Mouse (Mus musculus): Measurements from ENCODE around the gene Mcf2l. TPM values are rescaled to one million over a fixed set of nuclear protein-coding genes. Genes with fewer than 3 reads are reported as not detected.

Mcf2l gene
- polyA plus RNA-seq, 1 experiment from 2014 or later: 16.8 TPM

DNA sequence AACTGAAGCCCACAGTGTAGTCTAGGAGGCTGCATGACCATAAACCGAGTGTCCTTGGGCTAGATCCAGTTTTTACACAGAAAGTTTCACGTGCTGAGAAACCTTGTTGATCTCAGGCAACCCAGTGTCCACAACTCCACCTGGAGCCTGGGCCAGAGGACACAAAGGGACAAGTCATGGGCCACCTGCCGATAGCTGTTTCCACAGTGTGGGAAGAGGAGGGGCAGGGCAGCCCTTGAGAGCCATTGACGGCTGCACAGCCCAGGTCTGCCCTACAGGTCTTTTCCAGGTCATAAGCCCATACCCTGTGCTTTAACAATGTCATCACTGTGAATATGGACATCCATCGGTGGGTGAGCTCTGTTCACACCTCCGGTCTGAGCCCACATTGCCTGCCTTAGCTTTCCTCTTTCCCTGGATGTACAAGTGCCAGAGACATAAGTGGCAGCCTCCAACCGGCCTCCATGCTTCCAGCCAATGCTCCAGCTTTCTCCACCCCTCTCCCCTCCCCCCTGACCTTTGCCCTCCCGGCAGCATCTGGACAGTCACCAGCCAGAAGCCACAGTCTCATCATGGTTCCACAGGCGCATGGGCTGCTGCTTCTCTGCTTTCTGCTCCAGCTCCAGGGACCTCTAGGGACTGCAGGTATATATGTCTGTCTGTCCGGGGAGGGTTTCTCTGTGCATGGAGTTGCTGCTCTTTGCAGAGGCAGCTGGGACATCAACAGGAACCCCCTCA lies 152.1 kb downstream of the Mcf2l start, which contains the start of gene F7:
TSS of gene F7 (plus strand) at position 548 of the 738 bp plus-strand sequence.
- 47% methylated on average over 10 of the region's 10 CpGs for WGBS
- no peak within 1 kb of the TSS for H3K4me2 ChIP-seq (replicated peaks; ENCODE audit: low read depth, low read length)
- DNase-seq (ENCODE audit: low spot score) (no peak), ATAC-seq (peak; percentile 40)
- no peak within 1 kb of the TSS for H3K9ac ChIP-seq (replicated peaks; ENCODE audit: low read depth)
- no peaks in the 10 kb centered on the region for H3K9me3 ChIP-seq (ENCODE audit: low read length)
- H3K27ac ChIP-seq (ENCODE audit: low read length): no peak within 1 kb of the TSS
- no peaks in the 10 kb centered on the region for H3K27me3 ChIP-seq (replicated peaks; ENCODE audit: insufficient read depth, low read length)
- H3K36me3 ChIP-seq (ENCODE audit: insufficient read depth, low read length): no peaks in the 10 kb centered on the region
- no peak within 1 kb of the TSS for H3K4me3 ChIP-seq (ENCODE audit: low read depth, low read length)
- no peaks in the 10 kb centered on the region; the same call in 1 of the 2 replicates for H3K4me1 ChIP-seq (ENCODE audit: insufficient read depth, low read depth, low read length)
- TF ChIP-seq EP300 (IDR thresholded peaks at IDR 0.05): no peak
- TF ChIP-seq CTCF (IDR thresholded peaks at IDR 0.05): no peak

DNA sequence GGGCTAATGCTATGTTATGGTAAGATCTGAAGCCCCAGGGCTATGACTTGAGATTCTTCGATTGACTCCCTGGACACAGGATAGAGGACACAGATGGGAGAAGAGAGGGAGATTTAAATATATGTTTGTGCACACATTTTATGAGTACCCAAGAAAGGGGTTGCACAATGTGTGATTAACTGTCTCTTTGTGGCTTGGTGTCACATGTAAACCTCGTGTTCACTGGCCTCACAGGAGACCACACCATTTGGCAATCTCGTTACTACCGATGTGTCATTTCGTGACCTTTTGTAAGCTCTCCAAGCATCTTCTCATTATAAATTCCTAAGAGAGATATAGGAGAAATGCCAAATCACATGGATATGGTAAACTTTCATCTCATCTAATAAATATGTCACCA lies 154.0 kb downstream of the Mcf2l start:
- H3K4me3 ChIP-seq (ENCODE audit: low read depth, low read length): no peak overlapping the region
- no peaks in the 10 kb centered on the region for H3K9me3 ChIP-seq (ENCODE audit: low read length)
- TF ChIP-seq CTCF (IDR thresholded peaks at IDR 0.05) (no peak), EP300 (IDR thresholded peaks at IDR 0.05) (no peak)
- no peak overlapping the region for H3K9ac ChIP-seq (replicated peaks; ENCODE audit: low read depth)
- H3K4me2 ChIP-seq (replicated peaks; ENCODE audit: low read depth, low read length): no peak overlapping the region
- no peaks in the 10 kb centered on the region for H3K36me3 ChIP-seq (ENCODE audit: insufficient read depth, low read length)
- WGBS: 76% methylated on average over 5 of the region's 5 CpGs
- DNase-seq (ENCODE audit: low spot score) (no peak), ATAC-seq (no peak)
- no peak overlapping the region for H3K27ac ChIP-seq (ENCODE audit: low read length)
- H3K4me1 ChIP-seq (ENCODE audit: insufficient read depth, low read depth, low read length): no peaks in the 10 kb centered on the region; the same call in 1 of the 2 replicates
- no peaks in the 10 kb centered on the region for H3K27me3 ChIP-seq (replicated peaks; ENCODE audit: insufficient read depth, low read length)

DNA sequence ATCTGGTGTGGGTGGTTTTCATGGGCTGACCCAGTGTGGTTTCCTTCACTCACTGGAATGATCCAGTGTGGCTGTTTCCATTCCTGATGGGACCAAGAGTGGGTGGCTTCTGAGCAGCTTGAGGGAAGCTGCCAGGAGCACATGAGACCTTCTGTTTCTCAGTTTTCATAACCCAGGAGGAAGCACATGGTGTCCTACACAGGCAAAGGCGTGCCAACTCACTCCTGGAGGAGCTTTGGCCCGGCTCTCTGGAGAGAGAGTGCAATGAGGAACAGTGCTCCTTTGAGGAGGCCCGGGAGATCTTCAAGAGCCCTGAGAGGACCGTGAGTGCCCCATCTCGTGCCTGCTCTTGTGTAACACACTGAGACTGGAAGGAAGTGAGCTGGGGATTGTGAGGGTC lies 154.9 kb downstream of the Mcf2l start:
- H3K27ac ChIP-seq (ENCODE audit: low read length): peak overlapping the region; percentile 47
- peak; percentile 87 for DNase-seq (ENCODE audit: low spot score)
- H3K27me3 ChIP-seq (replicated peaks; ENCODE audit: insufficient read depth, low read length): no peaks in the 10 kb centered on the region
- 34% methylated on average over 5 of the region's 5 CpGs for WGBS
- no peaks in the 10 kb centered on the region for H3K9me3 ChIP-seq (ENCODE audit: low read length)
- H3K9ac ChIP-seq (replicated peaks; ENCODE audit: low read depth): no peak overlapping the region
- H3K36me3 ChIP-seq (ENCODE audit: insufficient read depth, low read length): no peaks in the 10 kb centered on the region
- no peak for TF ChIP-seq CTCF (IDR thresholded peaks at IDR 0.05)
- TF ChIP-seq EP300 (IDR thresholded peaks at IDR 0.05): peak; percentile 79
- ATAC-seq: peak; percentile 89
- no peak overlapping the region for H3K4me2 ChIP-seq (replicated peaks; ENCODE audit: low read depth, low read length)
- H3K4me3 ChIP-seq (ENCODE audit: low read depth, low read length): no peak overlapping the region
- H3K4me1 ChIP-seq (ENCODE audit: insufficient read depth, low read depth, low read length): no peaks in the 10 kb centered on the region; the same call in 1 of the 2 replicates

DNA sequence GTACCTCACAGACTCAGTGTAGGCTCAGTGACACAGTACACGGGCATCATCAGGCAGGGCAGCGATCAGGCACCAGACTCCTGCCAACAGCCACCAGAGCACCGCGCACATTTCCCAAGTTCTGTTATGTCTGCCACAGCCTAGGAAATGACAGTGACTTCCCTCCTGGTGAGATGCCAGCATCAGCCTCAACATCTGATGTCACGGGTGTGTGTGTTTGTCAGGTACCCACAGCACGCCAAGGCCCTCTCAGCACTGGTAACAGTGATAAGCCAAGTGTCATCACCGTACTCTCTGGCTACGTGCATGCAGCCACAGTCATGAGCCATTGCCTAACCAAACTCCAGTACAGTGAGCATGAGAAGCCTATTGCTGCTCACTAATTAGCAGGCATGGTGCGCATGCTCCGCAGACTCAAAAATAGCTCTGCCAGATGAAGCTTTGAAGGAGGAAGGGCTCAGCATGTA lies 162.8 kb downstream of the Mcf2l start:
- 73% methylated on average over 10 of the region's 10 CpGs for WGBS
- peak; percentile 34 for ATAC-seq
- no peak for DNase-seq (ENCODE audit: low spot score)
- no peak for TF ChIP-seq EP300 (IDR thresholded peaks at IDR 0.05)
- no peak for TF ChIP-seq CTCF (IDR thresholded peaks at IDR 0.05)
- Histone ChIP-seq H3K4me2 (replicated peaks; ENCODE audit: low read depth, low read length) (no peak overlapping the region), H3K27ac (ENCODE audit: low read length) (no peak overlapping the region), H3K9me3 (ENCODE audit: low read length) (no peaks in the 10 kb centered on the region), H3K36me3 (ENCODE audit: insufficient read depth, low read length) (no peaks in the 10 kb centered on the region), H3K9ac (replicated peaks; ENCODE audit: low read depth) (no peak overlapping the region), H3K27me3 (replicated peaks; ENCODE audit: insufficient read depth, low read length) (no peaks in the 10 kb centered on the region), H3K4me3 (ENCODE audit: low read depth, low read length) (no peak overlapping the region), H3K4me1 (ENCODE audit: insufficient read depth, low read depth, low read length) (no peaks in the 10 kb centered on the region)

DNA sequence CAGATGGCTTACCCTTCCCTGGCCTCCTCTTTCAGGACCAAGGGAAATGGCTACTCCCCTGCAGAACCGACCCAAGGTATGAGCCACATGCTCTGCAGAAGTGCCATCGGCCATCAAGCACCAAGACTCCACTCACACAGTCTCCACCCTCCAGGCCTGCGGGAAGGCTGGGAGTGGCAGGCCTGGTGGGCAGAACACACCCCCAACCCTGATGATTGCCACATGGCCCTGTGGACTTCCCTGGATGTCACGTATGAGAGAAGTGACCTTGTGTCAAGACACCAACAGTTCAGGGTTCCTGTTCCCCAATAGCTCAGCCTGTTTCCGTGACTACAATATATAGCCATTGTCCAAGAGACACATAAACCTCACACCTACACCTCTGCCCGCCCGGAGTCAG lies 163.4 kb downstream of the Mcf2l start, which contains the start of gene F10:
TSS of gene F10 (plus strand) at position 294 of the 400 bp plus-strand sequence.
- Histone ChIP-seq H3K4me1 (ENCODE audit: insufficient read depth, low read depth, low read length) (no peaks in the 10 kb centered on the region), H3K36me3 (ENCODE audit: insufficient read depth, low read length) (no peaks in the 10 kb centered on the region), H3K27me3 (replicated peaks; ENCODE audit: insufficient read depth, low read length) (no peaks in the 10 kb centered on the region), H3K4me3 (ENCODE audit: low read depth, low read length) (no peak within 1 kb of the TSS), H3K9me3 (ENCODE audit: low read length) (no peaks in the 10 kb centered on the region), H3K9ac (replicated peaks; ENCODE audit: low read depth) (no peak within 1 kb of the TSS), H3K27ac (ENCODE audit: low read length) (no peak within 1 kb of the TSS), H3K4me2 (replicated peaks; ENCODE audit: low read depth, low read length) (no peak within 1 kb of the TSS)
- DNase-seq (ENCODE audit: low spot score) (peak; percentile 37), ATAC-seq (peak; percentile 67)
- 54% methylated on average over 7 of the region's 7 CpGs for WGBS
- TF ChIP-seq CTCF (IDR thresholded peaks at IDR 0.05) (no peak), EP300 (IDR thresholded peaks at IDR 0.05) (no peak)

DNA sequence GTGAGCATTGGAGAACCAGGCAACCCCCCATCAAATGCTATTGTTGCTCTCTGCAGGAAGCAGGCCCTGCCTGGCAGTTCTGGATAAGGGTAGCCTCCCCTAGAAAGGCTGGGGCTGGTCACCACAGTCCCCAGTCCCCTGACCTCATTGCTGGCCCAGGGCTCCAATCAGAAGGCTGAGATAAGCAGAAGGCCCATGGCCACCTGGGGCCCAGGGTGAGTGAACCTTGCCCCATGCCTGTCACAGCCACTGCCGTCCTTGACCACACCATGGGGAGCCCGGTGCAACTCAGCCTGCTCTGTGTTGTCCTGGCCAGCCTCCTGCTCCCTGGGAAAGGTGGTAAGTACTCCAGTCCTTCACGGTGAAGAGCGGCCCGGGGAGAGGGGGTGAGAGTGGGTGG lies 164.0 kb downstream of the Mcf2l start:
- Histone ChIP-seq H3K27me3 (replicated peaks; ENCODE audit: insufficient read depth, low read length) (no peaks in the 10 kb centered on the region), H3K9ac (replicated peaks; ENCODE audit: low read depth) (no peak overlapping the region), H3K9me3 (ENCODE audit: low read length) (no peaks in the 10 kb centered on the region), H3K4me3 (ENCODE audit: low read depth, low read length) (no peak overlapping the region), H3K4me1 (ENCODE audit: insufficient read depth, low read depth, low read length) (no peaks in the 10 kb centered on the region), H3K27ac (ENCODE audit: low read length) (no peak overlapping the region), H3K36me3 (ENCODE audit: insufficient read depth, low read length) (no peaks in the 10 kb centered on the region), H3K4me2 (replicated peaks; ENCODE audit: low read depth, low read length) (no peak overlapping the region)
- ATAC-seq (0 out of 2 replicates have a peak, but pooled peaks have one; percentile 16), DNase-seq (ENCODE audit: low spot score) (no peak)
- 28% methylated on average over 5 of the region's 5 CpGs for WGBS
- TF ChIP-seq EP300 (IDR thresholded peaks at IDR 0.05) (no peak), CTCF (IDR thresholded peaks at IDR 0.05) (no peak)

Measured in lung, postnatal 0 days (tissue).